Mouse (Mus musculus): ENCODE measurements around the gene Igfbp6. TPM values are rescaled to one million over a fixed set of nuclear protein-coding genes. Genes with fewer than 3 reads are reported as not detected.

Gene Igfbp6
- total RNA-seq (2021): 1 to 10 TPM; 8.2 to 8.9 TPM

- DNase-seq: no peak
Observed at GRCm38 (mm10) chr15:102144274-102144711, at the start of gene Igfbp6. Igfbp6 (plus strand) TSS chr15:102144362.

GRCm38 (mm10) chr15:102094988-102095387 is 49.2 kb upstream of the Igfbp6 start:
- DNase-seq: no peak

GRCm38 (mm10) chr15:102097147-102097915 is 46.8 kb upstream of the Igfbp6 start:
- DNase-seq: no peak

- no peak for DNase-seq
Observed at GRCm38 (mm10) chr15:102097991-102098555, 46.1 kb upstream of the Igfbp6 start.

GRCm38 (mm10) chr15:102099260-102099659 is 44.9 kb upstream of the Igfbp6 start:
- DNase-seq: no peak

GRCm38 (mm10) chr15:102099771-102100160 is 44.4 kb upstream of the Igfbp6 start:
- no peak for DNase-seq

- peak; percentile 77 to 79 for DNase-seq
Observed at GRCm38 (mm10) chr15:102100161-102100981, 43.8 kb upstream of the Igfbp6 start, which contains the start of gene Tns2. Tns2 (plus strand) TSS chr15:102100413.

GRCm38 (mm10) chr15:102100996-102101671 is 43.0 kb upstream of the Igfbp6 start:
- DNase-seq: no peak

GRCm38 (mm10) chr15:102101672-102102541 is 42.3 kb upstream of the Igfbp6 start:
- DNase-seq: no peak

- no peak for DNase-seq
Observed at GRCm38 (mm10) chr15:102102548-102103121, 41.5 kb upstream of the Igfbp6 start.

GRCm38 (mm10) chr15:102103371-102103946 is 40.7 kb upstream of the Igfbp6 start:
- no peak for DNase-seq

GRCm38 (mm10) chr15:102103947-102104555 is 40.1 kb upstream of the Igfbp6 start:
- no peak for DNase-seq

GRCm38 (mm10) chr15:102105360-102105759 is 38.8 kb upstream of the Igfbp6 start:
- DNase-seq: no peak

GRCm38 (mm10) chr15:102105764-102106730 is 38.1 kb upstream of the Igfbp6 start:
- DNase-seq: no peak

GRCm38 (mm10) chr15:102106754-102107456 is 37.3 kb upstream of the Igfbp6 start:
- DNase-seq: no peak

GRCm38 (mm10) chr15:102107689-102108573 is 36.2 kb upstream of the Igfbp6 start:
- no peak for DNase-seq

All from layer of hippocampus, postnatal 36 days (tissue).